10 mouse cellular contexts compared by ENCODE assay signal in the genomic region with DNA sequence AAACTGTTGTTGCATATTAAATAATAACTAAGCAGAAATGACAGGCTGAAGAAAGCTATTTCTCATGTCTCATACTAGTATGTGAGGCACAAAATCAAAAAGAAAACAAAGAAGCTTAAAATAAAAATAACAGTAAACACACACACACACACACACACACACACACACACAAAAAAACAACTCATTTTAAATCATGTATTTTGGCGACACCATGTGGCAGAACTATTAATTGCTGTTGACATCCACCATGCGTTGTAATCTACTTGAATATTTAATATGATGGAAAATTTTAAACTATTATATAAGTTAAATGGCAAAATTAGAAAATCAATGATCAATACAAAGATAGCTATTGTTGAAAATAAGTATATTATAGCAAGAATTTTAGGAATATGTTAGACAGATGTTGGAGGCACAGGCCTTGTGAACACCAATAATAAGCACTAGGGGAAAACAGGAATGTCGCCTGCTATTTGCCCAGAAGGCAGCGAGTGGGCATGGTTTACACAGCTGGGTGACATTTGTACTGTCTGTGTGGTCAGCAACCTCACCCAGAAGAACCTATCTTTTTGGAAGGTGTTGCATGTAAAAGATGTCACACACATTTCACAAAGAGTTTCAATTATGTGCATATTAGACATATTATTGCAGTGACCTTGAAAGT. TPM values are rescaled to one million over a fixed set of nuclear protein-coding genes. Genes with fewer than 3 reads are reported as not detected.
DNase-seq lines count a peak whose midpoint lies in the region; ATAC-seq and TF ChIP-seq lines count a peak whose summit lies in the region.
"Had no signal": no experiment of that assay in that cellular context is flagged by ENCODE, and none has a peak within 500 bp of the region (broad histone marks: within the 10 kb centered on the region; RNA-seq: fewer than 3 reads in every experiment).

No protein-coding gene starts in this region.

- H3K36me3 ChIP-seq in midbrain, embryonic 11.5 days (ENCODE audit: control insufficient read depth, insufficient read depth, low read length), result no peaks in the 10 kb centered on the region
- H3K36me3 ChIP-seq in midbrain, embryonic 16.5 days (ENCODE audit: control insufficient read depth, insufficient read depth, low read length), result no peaks in the 10 kb centered on the region
- no peaks in the 10 kb centered on the region for H3K36me3 ChIP-seq in stomach, postnatal 0 days (ENCODE audit: control insufficient read depth, insufficient read depth, low read length)
- H3K36me3 ChIP-seq: G1E; limb, embryonic 13.5 days had no signal

- H3K4me2 ChIP-seq in midbrain, embryonic 11.5 days, result no peak overlapping the region
- no peak overlapping the region for H3K4me2 ChIP-seq in midbrain, embryonic 16.5 days (ENCODE audit: low read length)
- no peak overlapping the region for H3K4me2 ChIP-seq in stomach, postnatal 0 days (replicated peaks; ENCODE audit: low read depth)
- H3K4me2 ChIP-seq: limb, embryonic 13.5 days had no signal

- H3K4me3 ChIP-seq in midbrain, embryonic 11.5 days (ENCODE audit: low read depth, low read length), result no peak overlapping the region
- no peak overlapping the region for H3K4me3 ChIP-seq in midbrain, embryonic 16.5 days (ENCODE audit: low read depth, low read length)
- no peak overlapping the region for H3K4me3 ChIP-seq in stomach, postnatal 0 days (ENCODE audit: low read depth, low read length)
- H3K4me3 ChIP-seq: limb, embryonic 13.5 days had no signal

- 19% methylated on average over 4 of the region's 4 CpGs for WGBS in midbrain, embryonic 11.5 days
- WGBS in midbrain, embryonic 16.5 days, result 25% methylated on average over 4 of the region's 4 CpGs
- 26% methylated on average over 4 of the region's 4 CpGs for WGBS in stomach, postnatal 0 days

- H3K9me3 ChIP-seq in midbrain, embryonic 11.5 days (ENCODE audit: control insufficient read depth, low read length), result no peaks in the 10 kb centered on the region
- H3K9me3 ChIP-seq in midbrain, embryonic 16.5 days (replicated peaks; ENCODE audit: control insufficient read depth, low read length, poor library complexity, severe bottlenecking), result no peaks in the 10 kb centered on the region
- no peaks in the 10 kb centered on the region for H3K9me3 ChIP-seq in stomach, postnatal 0 days (ENCODE audit: control insufficient read depth, low read length)
- H3K9me3 ChIP-seq: G1E; limb, embryonic 13.5 days had no signal

- H3K4me1 ChIP-seq in midbrain, embryonic 11.5 days (ENCODE audit: control insufficient read depth, insufficient read depth, low read length), result no peaks in the 10 kb centered on the region
- no peaks in the 10 kb centered on the region for H3K4me1 ChIP-seq in midbrain, embryonic 16.5 days (ENCODE audit: control insufficient read depth, insufficient read depth, low read length)
- no peaks in the 10 kb centered on the region for H3K4me1 ChIP-seq in stomach, postnatal 0 days (replicated peaks; ENCODE audit: control insufficient read depth, insufficient read depth)
- H3K4me1 ChIP-seq: limb, embryonic 13.5 days had no signal

- TF ChIP-seq EP300 in stomach, postnatal 0 days (optimal IDR thresholded peaks at IDR 0.05), result no peak

- no peaks in the 10 kb centered on the region for H3K27me3 ChIP-seq in midbrain, embryonic 11.5 days (ENCODE audit: control insufficient read depth, insufficient read depth, low read length)
- H3K27me3 ChIP-seq in midbrain, embryonic 16.5 days (ENCODE audit: control insufficient read depth, insufficient read depth, low read depth, low read length), result no peaks in the 10 kb centered on the region
- no peaks in the 10 kb centered on the region for H3K27me3 ChIP-seq in stomach, postnatal 0 days (ENCODE audit: control insufficient read depth, insufficient read depth, low read length)

- no peak overlapping the region for H3K27ac ChIP-seq in midbrain, embryonic 11.5 days (ENCODE audit: low read depth, low read length)
- H3K27ac ChIP-seq in midbrain, embryonic 16.5 days (ENCODE audit: low read length), result no peak overlapping the region
- H3K27ac ChIP-seq in stomach, postnatal 0 days (replicated peaks), result no peak overlapping the region
- H3K27ac ChIP-seq: limb, embryonic 13.5 days had no signal

- no peak for ATAC-seq in cerebellum, adult (ENCODE audit: insufficient number of reproducible peaks, low FRiP score, low TSS enrichment)
- ATAC-seq in midbrain, embryonic 11.5 days (ENCODE audit: low FRiP score), result peak; percentile 57; the same call in 1 of the 2 replicates
- no peak for ATAC-seq in midbrain, embryonic 16.5 days
- no peak for ATAC-seq in stomach, postnatal 0 days (ENCODE audit: low FRiP score, low TSS enrichment)
- no peak for ATAC-seq in erythroblast, adult 5-6 weeks (replicated peaks; ENCODE audit: low FRiP score, poor library complexity, severe bottlenecking)

- peak; percentile 14 for DNase-seq in cerebellum, adult 11 months
- peak; percentile 95 for DNase-seq in midbrain, embryonic 11.5 days (ENCODE audit: low spot score, missing footprints)
- peak; percentile 73 to 82 for DNase-seq in cerebellum, postnatal 10 days
- DNase-seq in layer of hippocampus, adult 9-10 months (ENCODE audit: low spot score), result peak; percentile 53
- DNase-seq in stomach, postnatal 0 days (ENCODE audit: low spot score), result no peak

- TF ChIP-seq CTCF in stomach, postnatal 0 days (IDR thresholded peaks at IDR 0.05; ENCODE audit: low read depth), result peak; percentile 77

- H3K9ac ChIP-seq in midbrain, embryonic 11.5 days (ENCODE audit: low read length), result no peak overlapping the region
- no peak overlapping the region for H3K9ac ChIP-seq in midbrain, embryonic 16.5 days (ENCODE audit: low read depth, low read length)
- no peak overlapping the region for H3K9ac ChIP-seq in stomach, postnatal 0 days (ENCODE audit: low read length)
- H3K9ac ChIP-seq: limb, embryonic 13.5 days had no signal

RNA-seq across cellular contexts. Expression of gene Rbm46, which starts 18.7 kb away (rescaled TPM):
- 4.5 and 6.0 TPM in 2 replicates for polyA plus RNA-seq in midbrain, embryonic 11.5 days (2014; fragmentation: Nextera tagmentation; extraction: Ambion mirVana)
- 1.6 and 2.0 TPM in 2 replicates for polyA plus RNA-seq in midbrain, embryonic 16.5 days (2015; fragmentation: Nextera tagmentation; extraction: Ambion mirVana)
- polyA plus RNA-seq in stomach, postnatal 0 days (2015; fragmentation: Nextera tagmentation; extraction: Ambion mirVana), result 1.2 and 1.5 TPM in 2 replicates
- not detected in 2 replicates for total RNA-seq in erythroblast, adult 5-6 weeks (2015; ENCODE audit: low replicate concordance)
- total RNA-seq in erythroblast, adult 5-6 weeks (2017; ENCODE audit: low replicate concordance), result not detected in 2 replicates
- polyA plus RNA-seq: G1E had no signal

RNA-seq across cellular contexts. Expression of gene Lrat, which starts 46.2 kb away (rescaled TPM):
- polyA plus RNA-seq in midbrain, embryonic 11.5 days (2014; fragmentation: Nextera tagmentation; extraction: Ambion mirVana), result 0.05 and 0.07 TPM in 2 replicates
- polyA plus RNA-seq in midbrain, embryonic 16.5 days (2015; fragmentation: Nextera tagmentation; extraction: Ambion mirVana), result 0.27 and 0.30 TPM in 2 replicates
- polyA plus RNA-seq in stomach, postnatal 0 days (2015; fragmentation: Nextera tagmentation; extraction: Ambion mirVana), result 0.02 and 0.05 TPM in 2 replicates
- total RNA-seq in erythroblast, adult 5-6 weeks (2015; ENCODE audit: low replicate concordance), result not detected in 2 replicates
- total RNA-seq in erythroblast, adult 5-6 weeks (2017; ENCODE audit: low replicate concordance), result not detected in 2 replicates
- polyA plus RNA-seq: G1E had no signal
